Mouse (Mus musculus) right cerebral cortex, postnatal 14 days (tissue): ENCODE measurements around the gene Gls.

ENCODE experiments used
- DNase-seq: peaks from one replicate; pipeline ENCODE4 v3.0.0; 2022

Gene Gls

DNA sequence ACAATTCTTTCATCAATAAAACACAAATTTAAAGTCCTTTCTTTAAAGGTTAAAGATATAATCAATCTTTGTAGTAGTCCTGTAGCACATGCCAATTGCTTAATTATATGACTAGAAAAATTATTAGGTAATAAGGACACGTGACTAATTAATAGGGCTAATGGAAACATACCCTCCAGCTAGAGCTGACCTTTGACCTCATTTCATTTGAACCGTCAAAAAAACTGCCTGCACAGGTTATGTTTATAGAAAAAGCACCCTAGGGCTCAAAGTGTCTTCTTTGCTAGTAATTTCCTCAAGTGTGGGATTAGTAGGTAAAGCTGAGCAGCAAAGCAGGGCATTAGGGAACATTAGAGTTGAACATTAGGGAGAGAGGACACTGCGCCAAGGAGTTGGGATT lies 9.2 kb upstream of the Gls start:
- DNase-seq, result no peak

DNA sequence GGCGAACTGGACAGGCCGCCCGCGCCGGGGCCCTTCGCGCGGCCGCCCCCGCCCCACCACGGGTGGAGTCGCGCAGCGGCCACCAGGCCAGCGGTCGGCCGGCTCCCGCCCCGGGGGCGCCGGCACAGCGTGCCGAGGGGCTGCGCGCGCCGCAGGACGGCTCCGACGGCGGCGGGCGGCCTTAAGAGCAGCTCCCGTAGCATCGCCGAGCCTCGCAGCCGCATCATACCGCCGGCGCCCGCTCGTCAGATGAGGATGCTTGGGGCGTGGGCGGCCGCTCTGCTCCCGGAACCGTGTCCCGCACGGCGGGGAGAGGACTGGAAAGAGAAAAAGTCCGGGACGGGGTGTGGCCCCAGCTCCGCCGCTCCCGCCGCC lies 279 bp downstream of the Gls start:
- DNase-seq, result no peak

DNA sequence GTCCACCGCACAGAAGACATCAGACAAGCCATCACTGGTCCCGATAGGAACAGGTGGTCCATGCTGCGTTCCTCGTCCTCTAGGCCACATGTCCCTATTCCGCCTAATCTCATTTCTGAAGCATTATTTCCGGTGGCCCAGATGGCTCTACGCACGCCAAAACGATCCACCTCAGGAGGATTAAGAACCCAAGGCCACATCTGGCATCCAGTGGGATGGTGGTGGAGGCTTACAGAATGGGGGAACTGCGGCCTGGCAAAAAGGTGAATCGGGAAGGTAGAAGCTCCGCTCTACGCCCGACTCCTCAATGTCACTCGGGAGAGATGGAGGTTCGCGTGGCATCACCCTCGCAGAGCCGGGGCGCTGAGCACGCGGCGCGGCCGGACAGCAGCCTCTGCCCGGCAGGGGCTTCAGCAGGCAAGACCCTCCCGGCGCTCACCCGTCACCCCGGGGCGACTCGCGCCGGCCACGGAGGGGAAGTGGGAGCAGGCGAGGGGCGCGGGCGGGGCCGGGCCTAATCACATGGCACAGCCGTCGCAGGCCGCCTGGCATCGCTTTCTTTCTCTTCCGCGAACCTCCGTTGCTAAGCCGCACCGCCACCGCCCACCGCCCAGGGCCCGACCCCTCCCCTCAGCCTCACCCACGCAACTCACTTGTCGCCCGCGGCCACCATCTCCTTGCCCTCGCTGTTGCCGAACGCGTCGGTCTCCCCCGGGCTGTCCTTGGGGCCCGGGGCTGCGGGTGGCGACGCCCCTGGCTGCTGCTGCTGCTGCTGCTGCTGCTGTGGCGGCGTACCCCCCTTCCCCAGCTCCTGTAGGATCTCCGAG lies 880 bp downstream of the Gls start:
- peak; percentile 71 for DNase-seq

DNA sequence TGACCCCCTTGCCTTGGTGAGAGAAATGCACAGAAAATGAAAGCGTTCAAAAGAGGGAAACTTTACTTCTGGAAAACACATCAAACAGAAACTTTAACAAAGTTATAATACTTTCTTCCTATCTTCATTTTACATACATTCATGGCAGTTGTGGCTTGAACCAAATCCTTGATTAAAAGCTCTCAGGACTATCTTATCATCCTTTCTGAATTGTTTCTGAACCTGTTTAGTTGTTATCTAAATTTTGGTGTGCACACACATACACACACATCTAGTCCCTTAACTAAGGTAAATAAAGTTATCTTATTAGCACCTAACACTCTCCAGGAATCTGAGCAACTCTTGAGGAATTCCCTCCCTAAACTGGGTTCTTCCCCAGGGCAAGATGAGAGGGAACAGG lies 2.6 kb downstream of the Gls start:
- no peak for DNase-seq

DNA sequence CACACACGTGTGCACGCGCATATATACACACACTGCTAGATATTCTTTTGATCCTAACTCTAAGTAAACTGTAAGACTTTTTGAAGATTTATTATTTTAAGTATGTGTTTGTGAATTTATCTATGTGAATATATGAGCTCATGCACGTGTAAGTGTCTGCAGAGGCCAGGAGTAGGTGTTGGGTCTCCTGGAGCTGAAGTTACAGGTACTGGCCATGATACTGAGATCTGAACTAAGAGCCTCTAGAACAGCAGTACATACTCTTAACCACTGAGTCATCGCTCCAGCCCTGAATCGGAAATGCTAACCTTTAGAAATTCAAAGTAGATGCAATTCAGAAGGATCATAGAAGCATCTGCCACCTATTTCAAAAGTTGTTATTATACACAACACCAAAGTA lies 4.9 kb downstream of the Gls start:
- DNase-seq, result no peak

DNA sequence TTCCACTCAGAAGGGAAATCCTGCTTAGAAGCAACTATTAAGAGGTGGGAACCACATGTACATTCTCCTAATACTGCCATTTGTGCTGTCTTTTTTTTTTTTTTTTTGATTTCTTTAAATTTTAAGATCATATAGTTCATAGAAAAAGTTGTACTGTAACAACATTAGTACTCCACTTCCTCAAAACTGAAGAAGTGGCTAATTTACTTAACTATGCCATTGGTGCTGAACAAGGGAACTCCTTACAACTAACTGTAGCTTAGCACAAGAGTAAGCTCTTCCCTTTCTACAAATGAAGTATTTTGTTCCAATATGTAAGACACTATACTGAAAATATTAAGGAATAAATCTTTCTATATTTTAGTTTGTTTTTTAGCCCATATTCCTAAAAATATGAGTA lies 6.6 kb downstream of the Gls start:
- no peak for DNase-seq

DNA sequence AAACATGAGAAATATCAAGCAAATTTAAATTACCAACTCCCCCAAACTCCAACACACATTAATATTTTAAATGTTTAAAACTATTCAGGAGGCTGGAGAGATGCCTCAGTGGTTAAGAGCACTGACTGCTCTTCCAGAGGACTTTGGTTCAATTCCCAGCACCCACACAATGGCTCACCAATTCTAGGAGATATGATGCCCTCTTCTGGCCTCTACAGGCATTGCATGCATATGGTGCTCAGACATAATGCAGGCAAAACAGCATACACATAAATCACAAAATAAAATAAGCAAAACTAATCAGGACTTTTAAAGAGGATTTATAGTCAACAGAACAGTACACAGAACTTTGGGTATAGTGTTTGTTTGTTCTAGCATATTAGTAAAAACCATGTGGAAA lies 16.3 kb downstream of the Gls start:
- no peak for DNase-seq

DNA sequence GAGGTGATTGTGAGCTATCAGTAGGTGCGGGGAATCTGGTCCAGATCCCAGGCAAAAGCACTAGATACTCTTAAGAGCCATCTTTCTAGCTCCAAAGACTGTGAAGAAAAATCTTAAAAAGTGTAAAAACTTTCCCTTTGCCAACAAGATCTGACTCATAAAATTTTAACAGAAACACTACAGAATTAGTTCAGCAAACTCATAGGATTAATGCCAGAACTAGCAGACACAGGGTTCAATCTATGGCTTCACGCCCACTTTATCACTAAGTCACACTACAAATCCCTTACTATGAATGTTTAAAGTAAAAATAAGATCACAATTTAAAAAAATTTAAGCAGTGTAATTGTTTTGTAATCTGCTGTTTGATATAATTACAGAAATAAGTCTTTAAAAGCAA lies 50.0 kb downstream of the Gls start:
- no peak for DNase-seq

DNA sequence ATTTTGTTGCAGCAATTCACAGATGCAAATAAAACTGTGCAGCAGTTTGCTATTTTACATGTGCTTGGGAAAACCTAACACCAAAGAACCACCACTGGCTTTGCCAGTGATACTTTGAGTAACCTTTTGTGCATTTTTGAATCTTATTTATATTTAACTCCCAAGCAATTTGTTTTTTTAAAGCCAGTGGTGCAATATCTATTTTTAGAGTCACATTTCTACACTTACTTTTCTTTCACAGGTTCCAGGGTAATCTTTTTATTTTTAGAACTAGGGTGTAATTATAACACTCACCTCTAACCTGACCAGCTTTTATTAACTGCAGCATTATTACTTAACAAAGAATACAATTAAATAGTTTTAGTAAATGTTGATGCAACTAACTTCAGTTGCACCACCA lies 51.0 kb downstream of the Gls start:
- DNase-seq, result no peak

DNA sequence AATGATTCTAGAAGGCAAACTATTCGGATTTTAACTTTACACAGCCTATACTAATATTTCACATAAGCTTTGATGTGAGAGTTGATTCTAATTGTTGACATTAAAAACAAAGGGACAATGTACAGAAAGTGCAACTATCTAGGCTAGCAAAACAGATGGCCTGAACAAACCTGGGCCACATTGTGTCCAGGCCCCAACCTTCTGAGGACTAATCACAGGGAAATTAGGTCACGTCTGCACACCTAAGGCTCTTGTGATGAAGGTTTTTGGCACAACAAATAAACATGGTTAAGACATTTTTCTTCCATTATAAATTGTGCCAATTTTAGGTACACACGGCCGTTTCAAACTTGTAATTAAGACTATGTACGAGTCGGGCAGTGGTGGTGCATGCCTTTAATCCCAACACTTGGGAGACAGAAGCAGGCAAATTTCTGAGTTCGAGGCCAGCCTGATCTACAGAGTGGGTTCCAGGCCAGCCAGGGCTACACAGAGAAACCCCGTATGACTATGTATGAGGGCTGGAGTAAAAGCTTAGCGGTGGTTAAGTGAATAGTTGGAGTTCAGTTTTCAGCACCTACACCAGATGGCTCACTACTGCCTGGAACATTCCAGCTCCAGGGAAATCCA lies 53.0 kb downstream of the Gls start:
- DNase-seq, result no peak

DNA sequence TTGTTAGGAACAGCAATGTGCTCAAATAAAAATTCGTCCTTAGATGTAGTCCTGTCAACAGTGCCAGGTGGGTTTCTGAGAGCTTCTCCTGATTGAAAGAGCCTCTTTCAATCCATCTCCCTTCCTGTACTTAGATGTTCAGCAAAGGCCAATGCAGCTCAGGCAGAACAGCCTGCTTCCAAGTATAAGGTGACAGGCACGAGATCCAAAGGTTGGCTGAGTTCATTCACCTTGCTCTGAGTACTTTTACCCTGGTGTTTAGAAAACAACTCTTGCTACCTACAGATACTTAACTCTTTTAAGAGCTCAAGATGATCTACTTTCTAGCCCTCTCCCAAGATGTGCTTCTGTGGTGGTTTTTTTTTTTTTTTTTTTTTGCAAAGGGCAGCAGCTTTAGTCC lies 56.0 kb downstream of the Gls start:
- no peak for DNase-seq

DNA sequence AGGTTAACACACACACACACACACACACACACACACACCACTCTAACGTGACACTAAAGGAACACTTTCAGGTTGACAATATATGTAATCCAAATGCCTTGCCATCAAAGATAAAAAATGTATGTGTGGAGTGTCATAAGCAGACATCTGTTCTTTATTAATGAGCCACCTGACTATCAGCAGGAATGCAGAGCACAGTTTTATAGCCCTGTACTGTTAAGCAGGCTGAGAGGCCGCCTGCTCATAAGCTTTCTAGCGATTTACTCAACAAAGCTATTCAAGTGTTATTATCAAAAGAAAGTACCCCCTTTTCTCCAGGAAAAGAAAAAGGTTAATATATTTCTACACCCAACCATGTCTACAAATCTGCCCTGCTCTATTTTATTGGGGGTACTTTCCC lies 57.0 kb downstream of the Gls start:
- no peak for DNase-seq

DNA sequence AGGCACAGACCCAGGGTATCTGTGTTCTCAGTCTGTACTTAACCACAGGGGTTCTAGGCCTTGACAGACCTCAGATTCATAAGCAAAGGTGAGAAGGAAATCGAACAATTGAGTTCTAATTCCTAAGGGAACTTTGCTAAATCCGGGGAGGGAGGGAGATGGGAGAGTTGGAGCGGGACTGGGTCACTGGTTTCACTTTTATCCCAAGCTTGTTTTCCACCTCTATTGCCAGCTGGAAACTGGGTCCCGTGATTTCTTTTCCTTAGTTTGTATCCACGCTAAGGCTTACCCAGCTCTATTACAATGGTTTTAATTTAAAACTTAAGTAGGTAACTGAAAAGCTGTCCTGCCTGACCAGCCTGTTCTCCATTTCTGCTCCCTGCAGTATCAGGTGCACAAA lies 57.7 kb downstream of the Gls start:
- no peak for DNase-seq

DNA sequence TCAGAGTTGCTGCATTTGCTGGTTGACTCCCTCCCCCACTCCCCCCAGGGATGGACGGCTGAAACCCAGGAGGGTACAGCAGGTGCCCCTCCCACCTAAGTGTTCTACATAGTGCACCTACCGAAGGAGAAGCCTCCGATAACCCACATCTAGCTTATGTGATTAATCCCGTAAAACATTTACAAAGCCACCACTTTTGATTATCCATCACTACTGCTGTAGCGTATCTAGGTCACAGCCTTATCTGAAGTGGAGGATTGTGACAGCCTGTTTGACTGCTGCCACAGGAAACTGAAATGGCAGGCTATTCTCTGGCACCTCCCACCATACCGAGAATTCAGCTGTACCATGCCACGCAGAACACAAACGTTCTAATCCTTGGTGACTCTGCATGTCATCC lies 61.8 kb downstream of the Gls start:
- DNase-seq, result no peak

DNA sequence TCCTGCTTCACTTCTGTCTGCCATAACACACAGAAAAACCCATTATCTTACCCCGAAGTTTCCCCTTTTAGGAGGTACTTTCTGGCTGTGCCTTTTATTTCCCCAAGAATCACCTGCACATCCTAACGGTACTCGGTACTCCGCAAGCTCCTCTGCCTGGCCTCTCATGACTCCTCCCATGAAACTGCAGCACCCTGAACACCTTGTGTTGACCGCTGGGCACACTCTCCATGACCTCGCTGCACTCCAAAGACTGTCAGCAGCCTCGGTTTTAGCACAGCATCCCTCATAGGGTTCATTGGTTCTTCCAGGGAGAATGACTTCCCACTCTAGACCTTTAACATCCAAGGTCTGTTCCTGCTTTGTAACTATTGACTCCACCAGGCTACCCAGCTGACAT lies 62.3 kb downstream of the Gls start:
- no peak for DNase-seq

DNA sequence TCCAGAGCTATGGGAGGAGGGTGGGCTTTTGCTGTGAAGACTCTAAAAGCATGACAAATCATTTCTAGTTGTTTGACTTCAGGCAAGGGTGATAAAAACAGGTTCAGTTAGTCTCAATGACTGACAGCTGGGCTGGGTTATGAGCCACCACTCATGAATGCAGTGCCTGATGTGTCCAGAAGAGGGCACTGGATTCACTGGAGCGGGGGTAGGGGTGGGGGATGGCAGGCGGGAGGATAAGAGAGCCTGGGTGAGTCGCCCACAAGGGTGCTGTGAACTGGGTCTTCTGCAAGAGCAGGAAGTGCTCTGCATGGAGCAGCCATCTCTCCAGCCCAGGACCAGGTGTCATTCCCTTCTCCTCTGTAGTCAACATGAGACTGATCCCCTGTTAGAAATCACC lies 63.0 kb downstream of the Gls start:
- DNase-seq, result no peak

DNA sequence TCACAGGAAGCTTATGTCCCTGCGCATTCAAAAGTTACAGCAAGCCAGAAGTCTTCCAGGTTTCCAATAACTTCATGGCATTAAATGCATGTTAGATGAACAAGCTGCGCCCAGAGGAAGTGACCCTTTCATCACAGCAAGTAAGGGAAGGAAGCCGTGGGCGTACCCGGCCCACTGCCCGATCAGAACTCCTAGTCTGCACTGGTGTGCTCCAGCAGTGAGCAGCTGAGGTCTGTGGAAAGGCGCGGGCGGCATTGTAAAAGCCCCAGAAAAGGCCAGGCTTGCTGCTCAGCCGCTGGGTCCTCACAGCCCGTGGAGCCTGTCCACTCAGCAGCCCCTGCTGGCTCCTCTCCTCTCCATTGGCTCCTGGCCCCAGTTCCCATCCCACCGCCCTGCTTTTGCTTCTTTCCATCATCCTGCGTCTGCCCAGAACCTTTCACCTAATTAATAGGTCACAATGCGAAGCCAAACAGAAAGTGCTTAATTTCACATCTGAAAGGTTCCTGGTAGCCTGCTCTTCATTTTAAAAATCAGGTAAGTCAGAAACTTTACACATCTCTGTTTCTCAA lies 66.3 kb downstream of the Gls start:
- no peak for DNase-seq

DNA sequence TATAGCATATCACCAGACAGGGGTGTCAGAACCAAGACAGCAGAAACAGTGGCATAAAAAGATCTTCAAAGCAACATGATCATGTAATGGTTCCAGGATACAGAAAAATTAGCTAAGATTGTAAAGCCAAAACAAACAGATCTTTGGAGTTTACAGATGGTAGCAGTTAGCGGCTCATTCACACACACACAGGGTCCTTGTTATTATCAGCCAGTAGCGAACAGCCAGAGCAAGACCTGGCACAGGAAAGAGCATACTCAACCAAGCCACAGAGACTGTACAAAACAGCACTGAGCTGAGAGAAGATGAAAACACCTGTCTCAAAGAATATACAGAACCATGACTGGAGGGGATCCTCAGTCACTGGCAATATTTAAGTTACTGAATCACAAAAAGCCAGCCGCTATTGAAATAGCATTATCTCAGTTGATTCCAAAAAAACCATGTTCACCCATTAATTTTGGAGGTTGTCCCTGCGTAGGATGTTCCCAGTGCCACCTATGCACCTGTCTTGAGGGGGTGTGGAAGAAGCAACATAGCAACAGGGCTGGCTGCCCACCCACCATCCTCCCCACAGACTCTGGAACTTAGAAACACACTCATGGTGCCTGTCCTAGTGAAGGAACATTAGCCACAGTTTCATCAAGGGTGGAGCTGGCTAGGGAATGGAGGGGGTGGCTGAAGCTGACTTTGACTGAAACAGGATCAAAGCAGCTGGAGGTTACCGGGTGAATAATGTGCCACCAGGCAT lies 69.2 kb downstream of the Gls start:
- DNase-seq, result no peak

DNA sequence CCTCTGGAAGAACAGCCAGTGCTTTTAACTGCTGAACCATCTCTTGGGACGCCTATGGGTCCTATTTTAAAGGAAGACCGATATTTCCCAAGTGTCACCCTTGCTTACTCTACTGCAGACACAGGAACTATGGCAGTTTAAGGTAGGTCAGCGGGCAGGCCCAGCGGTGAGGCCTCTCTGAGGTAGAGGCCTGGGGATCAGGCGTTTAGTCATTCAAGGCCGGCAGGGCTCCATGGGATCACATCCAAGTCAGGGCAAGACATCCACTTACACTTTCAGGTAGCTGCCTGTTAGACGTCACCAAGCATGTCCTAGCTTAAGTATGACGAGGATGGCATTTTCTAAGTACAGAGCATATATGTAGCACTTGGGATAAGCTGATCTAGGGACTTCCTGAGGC lies 71.9 kb downstream of the Gls start:
- no peak for DNase-seq

DNA sequence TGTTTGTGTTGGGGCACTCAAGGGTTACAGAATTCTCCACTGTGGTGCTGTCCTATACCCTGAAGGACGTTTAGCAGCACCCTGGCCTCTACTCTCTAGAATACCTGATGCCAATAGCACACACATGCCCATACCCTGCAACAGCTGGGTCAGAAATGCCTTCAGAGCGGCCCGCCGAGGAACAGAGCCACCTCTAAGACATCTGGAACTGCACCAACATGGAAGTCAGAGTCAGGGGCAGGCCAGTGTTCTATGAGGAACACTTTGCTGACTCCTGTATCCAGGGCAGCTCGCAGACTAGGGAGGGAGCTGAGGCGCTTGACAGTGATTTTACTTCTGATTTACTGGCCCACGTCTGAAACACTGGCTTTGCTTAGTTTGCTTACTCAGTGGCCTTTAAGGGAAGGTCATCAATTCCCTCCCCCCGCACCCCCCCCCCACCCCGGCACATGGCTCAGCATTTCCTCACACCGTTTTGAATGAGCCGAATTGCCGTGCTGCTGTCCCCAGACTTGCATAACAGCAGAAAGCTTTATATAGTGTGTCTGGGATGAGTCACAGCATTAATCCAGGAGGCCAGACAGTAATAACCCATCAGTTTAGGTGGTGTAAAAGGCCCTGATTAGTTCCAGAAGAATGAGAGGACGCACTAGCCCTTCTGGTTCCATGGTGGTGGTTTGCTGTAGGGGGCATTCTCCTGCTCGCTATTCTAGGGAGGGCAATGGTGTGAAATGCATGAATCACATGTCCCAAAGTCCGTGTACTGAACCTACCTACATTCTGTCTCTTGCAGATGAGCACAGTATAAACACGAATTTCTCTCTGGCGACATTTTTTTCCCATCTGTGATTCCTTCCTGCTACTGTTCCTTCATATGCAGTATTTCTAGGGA lies 74.3 kb downstream of the Gls start:
- no peak for DNase-seq

DNA sequence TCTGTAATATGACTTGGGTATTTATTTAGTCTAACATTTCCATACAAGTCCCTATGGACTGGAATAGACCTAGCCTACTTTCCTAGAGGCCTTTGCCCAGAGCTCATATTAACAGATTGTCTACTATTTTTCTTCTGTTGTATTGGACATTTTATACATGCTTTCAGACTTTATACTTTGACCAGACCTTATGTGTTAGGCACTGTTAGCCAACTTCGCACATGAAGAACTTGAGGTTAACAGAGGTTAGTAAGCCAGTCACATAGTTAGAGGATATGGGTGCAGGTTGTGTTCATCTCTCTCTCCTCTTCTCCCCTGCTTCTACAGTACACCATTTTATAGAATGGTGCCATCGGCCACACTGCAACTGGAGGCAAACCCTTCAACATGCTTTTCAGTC lies 75.0 kb downstream of the Gls start:
- DNase-seq, result no peak

DNA sequence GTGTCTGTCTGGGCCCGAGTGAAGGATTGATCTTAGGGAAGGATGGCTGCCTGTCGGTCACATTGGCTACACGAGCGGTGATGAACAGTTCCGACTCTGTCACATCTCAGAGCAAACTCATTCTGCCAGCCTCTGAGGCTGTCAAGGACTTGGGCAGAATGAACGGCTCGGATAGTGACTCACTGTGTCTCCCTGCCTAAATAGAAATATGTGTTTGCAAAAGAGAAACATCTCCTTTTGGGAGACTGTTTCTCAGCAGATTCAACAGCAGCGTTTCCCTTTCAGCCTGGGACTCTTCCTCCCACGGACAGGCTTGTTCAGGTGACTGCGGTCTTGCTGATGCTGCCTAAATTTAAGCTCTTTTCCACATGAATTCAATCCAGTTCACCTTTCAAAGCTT lies 76.7 kb downstream of the Gls start:
- DNase-seq, result no peak

DNA sequence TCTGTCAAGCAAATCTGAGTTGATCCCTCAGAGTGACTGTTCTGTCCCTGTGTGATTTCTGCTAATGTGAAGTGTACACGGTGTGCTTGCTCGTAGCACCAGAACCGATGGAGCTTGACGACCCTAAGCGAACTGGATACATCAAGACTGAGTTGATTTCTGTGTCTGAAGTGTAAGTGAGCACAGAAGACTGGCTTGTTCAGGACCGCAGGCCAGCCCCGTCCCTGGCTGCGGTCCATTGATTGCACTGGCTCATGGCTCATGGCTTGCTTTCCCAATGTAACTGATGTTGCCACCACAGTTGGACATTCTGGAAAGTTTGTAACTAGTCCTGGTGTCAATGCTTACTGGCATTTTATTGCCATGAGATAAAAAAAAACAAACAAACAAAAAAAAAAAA lies 78.1 kb downstream of the Gls start:
- no peak for DNase-seq
